Mouse (Mus musculus) kidney, embryonic 14.5 days (tissue): ENCODE measurements at regions not wholly inside any gene's neighbourhood (a gene's known extent, or its start where the extent isn't known, plus 50 kb on each side); places are given as distances from the start of the nearest gene placed in this dataset.

Experiments used
- ATAC-seq: fragments of 200-750 bp; cut with Nextera tagmentation; 2 replicates; pipeline ENCODE4 v1.8.0; 2017; ENCODE audit warnings: moderate number of reproducible peaks, mild to moderate bottlenecking, moderate TSS enrichment, moderate library complexity; ENCODE audit not compliant: low FRiP score, low TSS enrichment
- H3K27ac ChIP-seq: fragments of 300-500 bp; sonication (generic); 2 replicates; pipeline ENCODE4 v1.5.1; 2014; ENCODE audit warnings: low read depth, mild to moderate bottlenecking, low read length, moderate library complexity, mixed read lengths
- H3K27me3 ChIP-seq: fragments of 300-500 bp; sonication (generic); 2 replicates; pipeline ENCODE4 v1.6.1; 2014; ENCODE audit warnings: mild to moderate bottlenecking, low read length; ENCODE audit not compliant: control insufficient read depth, insufficient read depth
- H3K36me3 ChIP-seq: fragments of 300-500 bp; sonication (generic); 2 replicates; pipeline ENCODE4 v1.6.1; 2014; ENCODE audit warnings: low read length, mixed read lengths; ENCODE audit not compliant: control insufficient read depth, insufficient read depth
- H3K4me1 ChIP-seq: fragments of 300-500 bp; sonication (generic); 2 replicates; pipeline ENCODE4 v1.6.1; 2014; ENCODE audit warnings: low read length, mixed read lengths; ENCODE audit not compliant: control insufficient read depth, insufficient read depth
- H3K4me2 ChIP-seq: fragments of 300-500 bp; sonication (generic); replicated peaks from 2 replicates; pipeline ENCODE4 v1.6.1; 2014; ENCODE audit warnings: low read depth, mild to moderate bottlenecking, low read length
- H3K4me3 ChIP-seq: fragments of 300-500 bp; sonication (generic); 2 replicates; pipeline ENCODE4 v1.5.1; 2014; ENCODE audit warnings: mild to moderate bottlenecking, low read length
- H3K9ac ChIP-seq: fragments of 300-500 bp; sonication (generic); 2 replicates; pipeline ENCODE4 v1.6.1; 2014; ENCODE audit warnings: low read depth, mild to moderate bottlenecking, low read length, moderate library complexity
- H3K9me3 ChIP-seq: fragments of 300-500 bp; sonication (generic); 2 replicates; pipeline ENCODE4 v1.6.1; 2016; ENCODE audit warnings: low read length; ENCODE audit not compliant: control insufficient read depth
- whole genome bisulfite sequencing: fragments of 180-500 bp; shearing (Covaris S2); extraction: QIAGEN DNeasy Blood & Tissue Kit; methylation state at CpG from one replicate; pipeline ENCODE4 v1.1.7; 2014; 5-methylcytosine and 5-hydroxymethylcytosine counted together

DNA sequence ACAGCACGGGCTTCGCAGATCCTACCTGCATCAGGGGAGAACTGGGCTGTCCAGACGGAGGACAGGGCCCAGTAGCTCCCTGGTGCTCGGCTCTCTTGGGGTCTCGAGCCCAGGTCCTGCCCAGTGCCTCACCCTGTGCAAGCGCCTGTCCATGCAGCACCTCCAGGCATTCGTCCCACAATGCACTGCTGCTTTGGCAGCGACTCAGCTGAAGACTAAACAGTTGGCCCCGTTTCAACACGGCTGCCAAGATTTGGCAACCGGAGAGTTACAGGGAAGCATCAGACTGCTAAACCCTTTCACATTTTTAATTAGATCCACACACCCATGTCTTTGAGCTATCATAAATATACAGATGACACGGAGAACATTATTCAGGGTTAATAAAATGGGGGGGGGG is 532.7 kb upstream of the 3110018I06Rik start:
- 66% methylated on average over 12 of the region's 12 CpGs for WGBS
- Histone ChIP-seq H3K4me1 (no peaks in the 10 kb centered on the region), H3K4me2 (no peak overlapping the region), H3K36me3 (no peaks in the 10 kb centered on the region), H3K27ac (no peak overlapping the region), H3K9me3 (no peaks in the 10 kb centered on the region), H3K9ac (no peak overlapping the region), H3K27me3 (no peaks in the 10 kb centered on the region), H3K4me3 (no peak overlapping the region)
- peak; percentile 35; the same call in 1 of the 2 replicates for ATAC-seq

GRCm38 (mm10) chr12:106956266-106956665 is 532.2 kb upstream of the 3110018I06Rik start:
- no peaks in the 10 kb centered on the region for H3K27me3 ChIP-seq
- no peak overlapping the region for H3K9ac ChIP-seq
- H3K4me1 ChIP-seq, result no peaks in the 10 kb centered on the region
- no peaks in the 10 kb centered on the region for H3K36me3 ChIP-seq
- 88% methylated on average over 6 of the region's 6 CpGs for WGBS
- H3K4me3 ChIP-seq, result no peak overlapping the region
- ATAC-seq, result 0 out of 2 replicates have a peak, but pooled peaks have one; percentile 20
- no peak overlapping the region for H3K27ac ChIP-seq
- H3K9me3 ChIP-seq, result no peaks in the 10 kb centered on the region
- no peak overlapping the region for H3K4me2 ChIP-seq

- no peak for ATAC-seq
- WGBS, result 90% methylated on average over 4 of the region's 4 CpGs
- H3K27ac ChIP-seq, result no peak overlapping the region
These were observed 526.4 kb upstream of the 3110018I06Rik start for GRCm38 (mm10) chr12:106961991-106962390.

GRCm38 (mm10) chr12:106963762-106964161 is 524.7 kb upstream of the 3110018I06Rik start:
- no peaks in the 10 kb centered on the region for H3K27me3 ChIP-seq
- H3K4me3 ChIP-seq, result no peak overlapping the region
- H3K9me3 ChIP-seq, result peaks cover 5% of the 10 kb centered on the region; the same call in 1 of the 2 replicates
- H3K27ac ChIP-seq, result no peak overlapping the region
- H3K9ac ChIP-seq, result no peak overlapping the region
- 67% methylated on average over 5 of the region's 5 CpGs for WGBS
- no peaks in the 10 kb centered on the region for H3K4me1 ChIP-seq
- no peak overlapping the region for H3K4me2 ChIP-seq
- no peak for ATAC-seq
- no peaks in the 10 kb centered on the region for H3K36me3 ChIP-seq

More at GRCm38 (mm10) chr12:106961991-106962390, 526.4 kb upstream of the 3110018I06Rik start:
- Histone ChIP-seq H3K4me1 (no peaks in the 10 kb centered on the region), H3K9ac (no peak overlapping the region), H3K36me3 (no peaks in the 10 kb centered on the region), H3K27me3 (no peaks in the 10 kb centered on the region), H3K9me3 (peaks cover 5% of the 10 kb centered on the region; the same call in 1 of the 2 replicates), H3K4me2 (no peak overlapping the region), H3K4me3 (no peak overlapping the region)

DNA sequence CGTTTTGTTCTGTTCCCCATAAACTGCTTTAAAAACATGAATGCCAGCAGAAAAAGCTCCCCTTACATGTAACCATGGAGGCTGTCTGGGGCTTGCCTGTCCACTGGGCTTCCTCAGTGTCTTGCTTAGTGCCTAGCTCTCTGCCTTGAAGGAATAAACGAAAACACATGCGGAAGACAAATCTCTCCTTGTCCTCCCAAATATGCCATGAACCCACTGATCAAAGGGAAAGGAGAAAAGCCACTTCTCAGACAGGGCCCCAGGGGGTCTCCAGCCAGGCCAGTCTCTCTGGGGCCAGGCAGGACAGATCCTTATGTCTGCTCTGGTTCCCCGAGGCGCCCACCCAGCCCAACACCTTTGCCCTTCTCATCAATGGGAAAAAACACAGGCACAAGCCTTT is 518.6 kb upstream of the 3110018I06Rik start:
- no peaks in the 10 kb centered on the region for H3K36me3 ChIP-seq
- no peaks in the 10 kb centered on the region for H3K27me3 ChIP-seq
- no peak overlapping the region for H3K27ac ChIP-seq
- no peak overlapping the region for H3K9ac ChIP-seq
- no peak overlapping the region for H3K4me3 ChIP-seq
- no peak for ATAC-seq
- 55% methylated on average over 5 of the region's 5 CpGs for WGBS
- H3K4me2 ChIP-seq, result no peak overlapping the region
- no peaks in the 10 kb centered on the region for H3K9me3 ChIP-seq
- no peaks in the 10 kb centered on the region for H3K4me1 ChIP-seq

DNA sequence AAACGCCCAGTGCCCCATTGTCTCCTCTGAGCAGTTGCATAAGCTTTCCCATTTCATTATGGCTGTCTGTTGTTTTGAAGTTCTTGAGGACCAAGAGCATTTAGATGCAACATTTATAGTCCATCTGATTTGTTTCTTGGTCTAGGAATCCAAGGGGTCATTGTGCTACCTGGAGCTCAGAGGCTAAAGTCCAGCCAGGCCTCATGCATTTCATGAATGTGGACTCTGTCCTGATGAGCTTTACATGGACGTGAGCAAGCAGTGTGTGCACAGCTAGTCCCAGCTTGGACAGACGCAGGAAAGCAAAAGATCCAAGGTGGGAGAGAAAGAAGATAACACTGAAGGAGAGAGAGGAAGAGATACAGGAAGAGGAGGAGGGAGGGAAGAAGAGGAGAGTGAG is 496.0 kb upstream of the 3110018I06Rik start:
- Histone ChIP-seq H3K9me3 (no peaks in the 10 kb centered on the region), H3K27ac (no peak overlapping the region), H3K4me2 (no peak overlapping the region), H3K27me3 (no peaks in the 10 kb centered on the region), H3K9ac (no peak overlapping the region), H3K36me3 (no peaks in the 10 kb centered on the region), H3K4me1 (no peaks in the 10 kb centered on the region), H3K4me3 (no peak overlapping the region)
- ATAC-seq, result no peak
- 80% methylated on average over 3 of the region's 3 CpGs for whole genome bisulfite sequencing

DNA sequence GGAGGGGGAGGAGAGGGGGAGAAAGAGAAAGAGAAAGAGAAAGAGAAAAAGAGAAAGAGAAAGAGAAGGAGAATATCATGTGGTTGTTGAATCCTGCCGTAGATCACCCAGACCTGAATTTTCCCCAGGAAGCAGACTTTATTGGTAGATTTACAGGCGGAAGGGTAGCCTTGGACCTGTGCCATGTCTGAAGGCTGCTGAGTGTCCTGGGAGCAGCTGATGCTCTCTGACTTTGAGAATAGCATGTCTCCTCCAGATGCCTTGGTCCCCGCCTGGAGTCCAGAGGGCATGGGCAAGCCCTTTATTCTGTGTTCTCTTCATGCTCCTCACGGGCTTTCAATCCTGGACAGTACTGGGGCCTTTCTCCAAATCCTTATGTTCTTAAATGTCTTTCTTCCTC is 495.4 kb upstream of the 3110018I06Rik start:
- H3K9ac ChIP-seq, result no peak overlapping the region
- 68% methylated on average over 4 of the region's 4 CpGs for WGBS
- H3K9me3 ChIP-seq, result no peaks in the 10 kb centered on the region
- H3K4me2 ChIP-seq, result no peak overlapping the region
- H3K27me3 ChIP-seq, result no peaks in the 10 kb centered on the region
- no peak for ATAC-seq
- no peaks in the 10 kb centered on the region for H3K36me3 ChIP-seq
- H3K27ac ChIP-seq, result no peak overlapping the region
- H3K4me1 ChIP-seq, result no peaks in the 10 kb centered on the region
- no peak overlapping the region for H3K4me3 ChIP-seq

GRCm38 (mm10) chr12:107010995-107011786 is 477.2 kb upstream of the 3110018I06Rik start:
- Histone ChIP-seq H3K9ac (no peak overlapping the region), H3K27ac (no peak overlapping the region), H3K4me3 (no peak overlapping the region), H3K4me2 (no peak overlapping the region), H3K9me3 (no peaks in the 10 kb centered on the region), H3K36me3 (no peaks in the 10 kb centered on the region), H3K4me1 (0 out of 2 replicates have a peak, but pooled peaks cover 6% of the 10 kb centered on the region), H3K27me3 (no peaks in the 10 kb centered on the region)
- ATAC-seq, result no peak
- WGBS, result 67% methylated on average over 20 of the region's 20 CpGs

- H3K27ac ChIP-seq, result no peak overlapping the region
- H3K4me3 ChIP-seq, result no peak overlapping the region
- no peak overlapping the region for H3K4me2 ChIP-seq
- WGBS, result 79% methylated on average over 2 of the region's 2 CpGs
- H3K36me3 ChIP-seq, result no peaks in the 10 kb centered on the region
- no peaks in the 10 kb centered on the region for H3K9me3 ChIP-seq
- no peak overlapping the region for H3K9ac ChIP-seq
- no peak for ATAC-seq
- no peaks in the 10 kb centered on the region for H3K27me3 ChIP-seq
- no peaks in the 10 kb centered on the region for H3K4me1 ChIP-seq
These were observed 471.6 kb upstream of the 3110018I06Rik start for GRCm38 (mm10) chr12:107016801-107017200.
